Mouse (Mus musculus) hindbrain, postnatal 0 days (tissue): Measurements from ENCODE around the gene Mphosph9. TPM values are rescaled to one million over a fixed set of nuclear protein-coding genes. Genes with fewer than 3 reads are reported as not detected.

ENCODE experiments used
- ATAC-seq: fragments of 200-750 bp; cut with Nextera tagmentation; 2 replicates; pipeline ENCODE4 v1.8.0; 2017; ENCODE audit warnings: mild to moderate bottlenecking, moderate TSS enrichment, moderate library complexity
- DNase-seq: peaks from one replicate; pipeline ENCODE4 v3.0.0-alpha.2; 2015; ENCODE audit warnings: low spot score
- H3K27ac ChIP-seq: fragments of 300-500 bp; sonication (generic); 2 replicates; pipeline ENCODE4 v1.5.1; 2014; ENCODE audit warnings: mild to moderate bottlenecking
- H3K27me3 ChIP-seq: fragments of 300-500 bp; sonication (generic); 2 replicates; pipeline ENCODE4 v1.6.1; 2014; ENCODE audit warnings: low read length, mixed read lengths; ENCODE audit not compliant: insufficient read depth
- H3K36me3 ChIP-seq: fragments of 300-500 bp; sonication (generic); 2 replicates; pipeline ENCODE4 v1.6.1; 2014; ENCODE audit warnings: low read length, mixed read lengths; ENCODE audit not compliant: insufficient read depth
- H3K4me1 ChIP-seq: fragments of 300-500 bp; sonication (generic); 2 replicates; pipeline ENCODE4 v1.6.1; 2014; ENCODE audit warnings: antibody characterized with exemption, low read length, mixed read lengths; ENCODE audit not compliant: insufficient read depth
- H3K4me2 ChIP-seq: fragments of 300-500 bp; sonication (generic); 2 replicates; pipeline ENCODE4 v1.6.1; 2014; ENCODE audit warnings: low read depth, mild to moderate bottlenecking, low read length, moderate library complexity, mixed read lengths
- H3K4me3 ChIP-seq: fragments of 300-500 bp; sonication (generic); 2 replicates; pipeline ENCODE4 v1.5.1; 2014; ENCODE audit warnings: low read length
- H3K9ac ChIP-seq: fragments of 300-500 bp; sonication (generic); replicated peaks from 2 replicates; pipeline ENCODE4 v1.6.1; 2014; ENCODE audit warnings: mild to moderate bottlenecking, low read length, moderate library complexity, mixed read lengths
- H3K9me3 ChIP-seq: fragments of 300-500 bp; sonication (generic); 2 replicates; pipeline ENCODE4 v1.6.1; 2016; ENCODE audit warnings: low read length, mixed read lengths
- CTCF ChIP-seq: IDR thresholded peaks from 2 replicates; pipeline ENCODE4 v1.5.1; 2016; ENCODE audit warnings: antibody characterized with exemption, control low read depth, low read depth
- WGBS: fragments of 180-500 bp; shearing (Covaris S2); extraction: QIAGEN DNeasy Blood & Tissue Kit; methylation state at CpG from one replicate; pipeline ENCODE4 v1.1.7; 2014; 5-methylcytosine and 5-hydroxymethylcytosine counted together
- polyA plus RNA-seq: library from polyadenylated mRNA; unstranded; fragments of >200 nt; fragmentation: Nextera tagmentation; extraction: Ambion mirVana; gene quantifications from 2 replicates; pipeline ENCODE4 v1.2.1, GENCODE M21; 2015
- total RNA-seq: library from RNA; depleted of rRNA; stranded (reverse); fragments of >200 nt; gene quantifications from 2 replicates; pipeline ENCODE4 v1.2.3, GENCODE M21; 2014

Gene Mphosph9
- total and polyA plus RNA-seq, 2 experiments from 2014 or later, result 9.2 to 20.7 TPM

GRCm38 (mm10) chr5:124233874-124234661, 93.7 kb downstream of the Mphosph9 start:
- Histone ChIP-seq H3K27ac (no peak overlapping the region), H3K4me3 (no peak overlapping the region), H3K4me1 (0 out of 2 replicates have a peak, but pooled peaks cover 11% of the 10 kb centered on the region), H3K27me3 (no peaks in the 10 kb centered on the region), H3K9me3 (no peaks in the 10 kb centered on the region), H3K9ac (no peak overlapping the region), H3K36me3 (no peaks in the 10 kb centered on the region), H3K4me2 (no peak overlapping the region)
- no peak for TF ChIP-seq CTCF
- whole genome bisulfite sequencing, result 56% methylated on average over 12 of the region's 12 CpGs
- no peak for DNase-seq
- ATAC-seq, result 0 out of 2 replicates have a peak, but pooled peaks have one; percentile 21

- Histone ChIP-seq H3K4me1 (0 out of 2 replicates have a peak, but pooled peaks cover 11% of the 10 kb centered on the region), H3K4me3 (no peak overlapping the region), H3K27ac (no peak overlapping the region), H3K4me2 (no peak overlapping the region), H3K9ac (no peak overlapping the region), H3K27me3 (no peaks in the 10 kb centered on the region), H3K9me3 (no peaks in the 10 kb centered on the region), H3K36me3 (no peaks in the 10 kb centered on the region)
- no peak for ATAC-seq
- 88% methylated on average over 8 of the region's 8 CpGs for WGBS
- TF ChIP-seq CTCF, result no peak
- no peak for DNase-seq
Measured at GRCm38 (mm10) chr5:124233144-124233465, 94.7 kb downstream of the Mphosph9 start.

- Histone ChIP-seq H3K36me3 (no peaks in the 10 kb centered on the region), H3K27me3 (no peaks in the 10 kb centered on the region), H3K9me3 (no peaks in the 10 kb centered on the region), H3K27ac (no peak overlapping the region), H3K4me3 (no peak overlapping the region), H3K4me1 (peaks cover 13% of the 10 kb centered on the region; the same call in 1 of the 2 replicates), H3K9ac (no peak overlapping the region), H3K4me2 (no peak overlapping the region)
- DNase-seq, result no peak
- 64% methylated on average over 18 of the region's 18 CpGs for WGBS
- no peak for ATAC-seq
- no peak for TF ChIP-seq CTCF
Measured at GRCm38 (mm10) chr5:124232360-124233143, 95.2 kb downstream of the Mphosph9 start.

- DNase-seq, result no peak
- Histone ChIP-seq H3K9me3 (no peaks in the 10 kb centered on the region), H3K27me3 (no peaks in the 10 kb centered on the region), H3K36me3 (no peaks in the 10 kb centered on the region), H3K4me2 (no peak overlapping the region), H3K4me3 (no peak overlapping the region), H3K9ac (no peak overlapping the region), H3K4me1 (peaks cover 13% of the 10 kb centered on the region; the same call in 1 of the 2 replicates), H3K27ac (no peak overlapping the region)
- TF ChIP-seq CTCF, result no peak
- 63% methylated on average over 9 of the region's 9 CpGs for WGBS
- ATAC-seq, result no peak
Measured at GRCm38 (mm10) chr5:124230461-124230860, 97.3 kb downstream of the Mphosph9 start.

GRCm38 (mm10) chr5:124227193-124227592, 100.6 kb downstream of the Mphosph9 start:
- H3K9ac ChIP-seq, result no peak overlapping the region

GRCm38 (mm10) chr5:124226494-124226893, 101.3 kb downstream of the Mphosph9 start:
- Histone ChIP-seq H3K9me3 (no peaks in the 10 kb centered on the region), H3K27ac (no peak overlapping the region), H3K4me2 (no peak overlapping the region), H3K9ac (no peak overlapping the region), H3K36me3 (no peaks in the 10 kb centered on the region), H3K4me3 (no peak overlapping the region), H3K4me1 (peaks cover 13% of the 10 kb centered on the region), H3K27me3 (no peaks in the 10 kb centered on the region)
- TF ChIP-seq CTCF, result no peak
- ATAC-seq (no peak), DNase-seq (no peak)
- 90% methylated on average over 4 of the region's 4 CpGs for WGBS

More at GRCm38 (mm10) chr5:124227193-124227592, 100.6 kb downstream of the Mphosph9 start:
- Histone ChIP-seq H3K4me3 (no peak overlapping the region), H3K27ac (no peak overlapping the region), H3K4me2 (no peak overlapping the region), H3K4me1 (peaks cover 9% of the 10 kb centered on the region), H3K36me3 (no peaks in the 10 kb centered on the region), H3K9me3 (no peaks in the 10 kb centered on the region), H3K27me3 (no peaks in the 10 kb centered on the region)
- WGBS, result 50% methylated on average over 6 of the region's 6 CpGs
- ATAC-seq (no peak), DNase-seq (no peak)
- no peak for TF ChIP-seq CTCF
